Mouse (Mus musculus): Measurements from ENCODE around the gene Rybp. TPM values are rescaled to one million over a fixed set of nuclear protein-coding genes. Genes with fewer than 3 reads are reported as not detected.

The Rybp gene
- polyA plus RNA-seq, 1 experiment from 2014 or later = 18.8 TPM

- no peak overlapping the region for H3K27ac ChIP-seq
- H3K4me1 ChIP-seq (replicated peaks; ENCODE audit: insufficient read depth, low read length) = peaks cover 20% of the 10 kb centered on the region
- peak; percentile 62 for ATAC-seq (replicated peaks; ENCODE audit: low FRiP score, low read depth)
Observed at GRCm38 (mm10) chr6:100218541-100219341, 68.5 kb downstream of the Rybp start.

GRCm38 (mm10) chr6:100217507-100217906 lies 69.8 kb downstream of the Rybp start:
- Histone ChIP-seq H3K27ac (no peak overlapping the region), H3K36me3 (ENCODE audit: insufficient read depth, low read length) (no peaks in the 10 kb centered on the region), H3K4me2 (ENCODE audit: low read length) (no peak overlapping the region), H3K9ac (ENCODE audit: low read depth, low read length) (no peak overlapping the region), H3K9me3 (replicated peaks; ENCODE audit: low read length) (no peaks in the 10 kb centered on the region), H3K4me3 (replicated peaks; ENCODE audit: low read depth, low read length) (no peak overlapping the region), H3K4me1 (replicated peaks; ENCODE audit: insufficient read depth, low read length) (peaks cover 27% of the 10 kb centered on the region), H3K27me3 (ENCODE audit: insufficient read depth, low read length) (no peaks in the 10 kb centered on the region)
- TF ChIP-seq CTCF (IDR thresholded peaks at IDR 0.05; ENCODE audit: low read depth) = no peak
- ATAC-seq (replicated peaks; ENCODE audit: low FRiP score, low read depth) = no peak
- no peak for DNase-seq (ENCODE audit: low spot score)
- WGBS = 84% methylated on average over 8 of the region's 8 CpGs

More at GRCm38 (mm10) chr6:100218541-100219341, 68.5 kb downstream of the Rybp start:
- peak; percentile 54 for DNase-seq (ENCODE audit: low spot score)
- no peaks in the 10 kb centered on the region for H3K36me3 ChIP-seq (ENCODE audit: insufficient read depth, low read length)
- no peaks in the 10 kb centered on the region for H3K9me3 ChIP-seq (replicated peaks; ENCODE audit: low read length)
- no peaks in the 10 kb centered on the region for H3K27me3 ChIP-seq (ENCODE audit: insufficient read depth, low read length)
- TF ChIP-seq CTCF (IDR thresholded peaks at IDR 0.05; ENCODE audit: low read depth) = no peak
- H3K4me3 ChIP-seq (replicated peaks; ENCODE audit: low read depth, low read length) = no peak overlapping the region
- 33% methylated on average over 13 of the region's 13 CpGs for WGBS
- H3K4me2 ChIP-seq (ENCODE audit: low read length) = no peak overlapping the region
- no peak overlapping the region for H3K9ac ChIP-seq (ENCODE audit: low read depth, low read length)

- ATAC-seq (replicated peaks; ENCODE audit: low FRiP score, low read depth) = no peak
- Histone ChIP-seq H3K27ac (no peak overlapping the region), H3K4me1 (replicated peaks; ENCODE audit: insufficient read depth, low read length) (peaks cover 27% of the 10 kb centered on the region)
Observed at GRCm38 (mm10) chr6:100216945-100217344, 70.3 kb downstream of the Rybp start.

GRCm38 (mm10) chr6:100215809-100216208 lies 71.5 kb downstream of the Rybp start:
- Histone ChIP-seq H3K9me3 (replicated peaks; ENCODE audit: low read length) (no peaks in the 10 kb centered on the region), H3K4me2 (ENCODE audit: low read length) (no peak overlapping the region), H3K9ac (ENCODE audit: low read depth, low read length) (no peak overlapping the region), H3K27me3 (ENCODE audit: insufficient read depth, low read length) (no peaks in the 10 kb centered on the region), H3K4me3 (replicated peaks; ENCODE audit: low read depth, low read length) (no peak overlapping the region), H3K4me1 (replicated peaks; ENCODE audit: insufficient read depth, low read length) (peaks cover 27% of the 10 kb centered on the region), H3K27ac (no peak overlapping the region), H3K36me3 (ENCODE audit: insufficient read depth, low read length) (no peaks in the 10 kb centered on the region)
- ATAC-seq (replicated peaks; ENCODE audit: low FRiP score, low read depth) = no peak
- TF ChIP-seq CTCF (IDR thresholded peaks at IDR 0.05; ENCODE audit: low read depth) = no peak
- WGBS = 52% methylated on average over 6 of the region's 6 CpGs
- no peak for DNase-seq (ENCODE audit: low spot score)

More at GRCm38 (mm10) chr6:100216945-100217344, 70.3 kb downstream of the Rybp start:
- 45% methylated on average over 5 of the region's 5 CpGs for WGBS
- no peaks in the 10 kb centered on the region for H3K27me3 ChIP-seq (ENCODE audit: insufficient read depth, low read length)
- no peak overlapping the region for H3K4me2 ChIP-seq (ENCODE audit: low read length)
- DNase-seq (ENCODE audit: low spot score) = no peak
- no peaks in the 10 kb centered on the region for H3K36me3 ChIP-seq (ENCODE audit: insufficient read depth, low read length)
- H3K9me3 ChIP-seq (replicated peaks; ENCODE audit: low read length) = no peaks in the 10 kb centered on the region
- H3K9ac ChIP-seq (ENCODE audit: low read depth, low read length) = no peak overlapping the region
- no peak overlapping the region for H3K4me3 ChIP-seq (replicated peaks; ENCODE audit: low read depth, low read length)
- no peak for TF ChIP-seq CTCF (IDR thresholded peaks at IDR 0.05; ENCODE audit: low read depth)

GRCm38 (mm10) chr6:100214132-100214913 lies 73.0 kb downstream of the Rybp start:
- H3K4me1 ChIP-seq (replicated peaks; ENCODE audit: insufficient read depth, low read length) = peaks cover 27% of the 10 kb centered on the region

GRCm38 (mm10) chr6:100213596-100213995 lies 73.7 kb downstream of the Rybp start:
- 58% methylated on average over 9 of the region's 9 CpGs for WGBS
- H3K27me3 ChIP-seq (ENCODE audit: insufficient read depth, low read length) = no peaks in the 10 kb centered on the region
- ATAC-seq (replicated peaks; ENCODE audit: low FRiP score, low read depth) (no peak), DNase-seq (ENCODE audit: low spot score) (no peak)
- H3K4me2 ChIP-seq (ENCODE audit: low read length) = no peak overlapping the region
- no peaks in the 10 kb centered on the region for H3K9me3 ChIP-seq (replicated peaks; ENCODE audit: low read length)
- H3K4me3 ChIP-seq (replicated peaks; ENCODE audit: low read depth, low read length) = no peak overlapping the region
- peaks cover 23% of the 10 kb centered on the region for H3K4me1 ChIP-seq (replicated peaks; ENCODE audit: insufficient read depth, low read length)
- no peaks in the 10 kb centered on the region for H3K36me3 ChIP-seq (ENCODE audit: insufficient read depth, low read length)
- TF ChIP-seq CTCF (IDR thresholded peaks at IDR 0.05; ENCODE audit: low read depth) = no peak
- H3K9ac ChIP-seq (ENCODE audit: low read depth, low read length) = no peak overlapping the region
- H3K27ac ChIP-seq = no peak overlapping the region

More at GRCm38 (mm10) chr6:100214132-100214913, 73.0 kb downstream of the Rybp start:
- no peak overlapping the region for H3K4me3 ChIP-seq (replicated peaks; ENCODE audit: low read depth, low read length)
- no peak for TF ChIP-seq CTCF (IDR thresholded peaks at IDR 0.05; ENCODE audit: low read depth)
- H3K27me3 ChIP-seq (ENCODE audit: insufficient read depth, low read length) = no peaks in the 10 kb centered on the region
- no peaks in the 10 kb centered on the region for H3K36me3 ChIP-seq (ENCODE audit: insufficient read depth, low read length)
- H3K27ac ChIP-seq = no peak overlapping the region
- ATAC-seq (replicated peaks; ENCODE audit: low FRiP score, low read depth) (0 out of 2 replicates have a peak, but pooled peaks have one; percentile 22), DNase-seq (ENCODE audit: low spot score) (no peak)
- H3K4me2 ChIP-seq (ENCODE audit: low read length) = no peak overlapping the region
- no peak overlapping the region for H3K9ac ChIP-seq (ENCODE audit: low read depth, low read length)
- 60% methylated on average over 13 of the region's 13 CpGs for WGBS
- H3K9me3 ChIP-seq (replicated peaks; ENCODE audit: low read length) = no peaks in the 10 kb centered on the region

Measured in kidney, postnatal 0 days (tissue).